Mouse (Mus musculus) forebrain, embryonic 14.5 days (tissue): ENCODE results near the gene B4galt5. TPM values are rescaled to one million over a fixed set of nuclear protein-coding genes. Genes with fewer than 3 reads are reported as not detected.

Experiments used
- ATAC-seq: fragments of 200-750 bp; cut with Nextera tagmentation; 2 replicates; pipeline ENCODE4 v1.8.0; 2017; ENCODE audit warnings: mild to moderate bottlenecking, moderate library complexity
- DNase-seq: peaks from one replicate; pipeline ENCODE4 v3.0.0-alpha.2; 2015; ENCODE audit warnings: low spot score
- H3K27ac ChIP-seq: fragments of 300-500 bp; sonication (generic); 2 replicates; pipeline ENCODE4 v1.5.1; 2014; ENCODE audit warnings: low read depth, mild to moderate bottlenecking, control low read depth, low read length, moderate library complexity
- H3K27me3 ChIP-seq: fragments of 300-500 bp; sonication (generic); replicated peaks from 2 replicates; pipeline ENCODE4 v1.6.1; 2014; ENCODE audit warnings: low read length, control low read depth, mixed read lengths; ENCODE audit not compliant: control insufficient read depth, insufficient read depth
- H3K36me3 ChIP-seq: fragments of 300-500 bp; sonication (generic); 2 replicates; pipeline ENCODE4 v1.6.1; 2014; ENCODE audit warnings: low read length, control low read depth; ENCODE audit not compliant: control insufficient read depth, insufficient read depth
- H3K4me1 ChIP-seq: fragments of 300-500 bp; sonication (generic); 2 replicates; pipeline ENCODE4 v1.6.1; 2014; ENCODE audit warnings: antibody characterized with exemption, low read length, control low read depth; ENCODE audit not compliant: control insufficient read depth, insufficient read depth
- H3K4me2 ChIP-seq: fragments of 300-500 bp; sonication (generic); 2 replicates; pipeline ENCODE4 v1.6.1; 2014; ENCODE audit warnings: mild to moderate bottlenecking, control low read depth, low read length
- H3K4me3 ChIP-seq: fragments of 300-500 bp; sonication (generic); 2 replicates; pipeline ENCODE4 v1.5.1; 2014; ENCODE audit warnings: low read depth, low read length, control low read depth
- H3K9ac ChIP-seq: fragments of 300-500 bp; sonication (generic); 2 replicates; pipeline ENCODE4 v1.6.1; 2014; ENCODE audit warnings: mild to moderate bottlenecking, low read length, control low read depth, moderate library complexity
- H3K9me3 ChIP-seq: fragments of 300-500 bp; sonication (generic); replicated peaks from 2 replicates; pipeline ENCODE4 v1.6.1; 2016; ENCODE audit warnings: low read length, control low read depth, mixed read lengths; ENCODE audit not compliant: control insufficient read depth
- WGBS: fragments of 180-500 bp; shearing (Covaris S2); extraction: QIAGEN DNeasy Blood & Tissue Kit; methylation state at CpG from one replicate; pipeline ENCODE4 v1.1.7; 2014; 5-methylcytosine and 5-hydroxymethylcytosine counted together
- polyA plus RNA-seq: library from polyadenylated mRNA; unstranded; fragments of >200 nt; fragmentation: Nextera tagmentation; extraction: Ambion mirVana; gene quantifications from 2 replicates; pipeline ENCODE4 v1.2.1, GENCODE M21; 2014

The B4galt5 gene
- polyA plus RNA-seq, 1 experiment from 2014 or later: 10.9 TPM

DNA sequence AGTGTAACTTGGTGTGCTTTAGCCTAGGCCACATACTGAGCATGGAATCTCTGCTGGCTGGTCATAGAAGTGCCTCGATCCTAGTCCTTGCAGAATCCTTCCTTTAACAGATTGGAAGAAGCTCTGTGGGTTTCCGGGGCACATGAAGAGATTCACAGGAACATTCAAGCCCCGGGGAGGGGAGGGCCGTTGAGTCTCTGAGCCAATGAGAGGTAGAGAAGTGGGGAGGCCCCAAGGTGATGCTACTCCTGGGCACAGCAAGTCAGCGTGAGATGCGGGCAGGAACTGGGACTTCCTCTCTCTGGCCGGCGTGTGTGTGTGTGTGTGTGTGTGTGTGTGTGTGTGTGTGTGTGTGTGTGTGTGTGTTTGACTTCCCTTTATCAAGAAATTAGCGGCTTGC, 19.3 kb upstream of the B4galt5 start:
- 74% methylated on average over 9 of the region's 9 CpGs for WGBS
- Histone ChIP-seq H3K27ac (no peak overlapping the region), H3K27me3 (no peaks in the 10 kb centered on the region), H3K36me3 (no peaks in the 10 kb centered on the region), H3K4me1 (peaks cover 2% of the 10 kb centered on the region; the same call in 1 of the 2 replicates), H3K9ac (no peak overlapping the region), H3K4me2 (no peak overlapping the region), H3K9me3 (no peaks in the 10 kb centered on the region), H3K4me3 (no peak overlapping the region)
- no peak for DNase-seq
- no peak for ATAC-seq

DNA sequence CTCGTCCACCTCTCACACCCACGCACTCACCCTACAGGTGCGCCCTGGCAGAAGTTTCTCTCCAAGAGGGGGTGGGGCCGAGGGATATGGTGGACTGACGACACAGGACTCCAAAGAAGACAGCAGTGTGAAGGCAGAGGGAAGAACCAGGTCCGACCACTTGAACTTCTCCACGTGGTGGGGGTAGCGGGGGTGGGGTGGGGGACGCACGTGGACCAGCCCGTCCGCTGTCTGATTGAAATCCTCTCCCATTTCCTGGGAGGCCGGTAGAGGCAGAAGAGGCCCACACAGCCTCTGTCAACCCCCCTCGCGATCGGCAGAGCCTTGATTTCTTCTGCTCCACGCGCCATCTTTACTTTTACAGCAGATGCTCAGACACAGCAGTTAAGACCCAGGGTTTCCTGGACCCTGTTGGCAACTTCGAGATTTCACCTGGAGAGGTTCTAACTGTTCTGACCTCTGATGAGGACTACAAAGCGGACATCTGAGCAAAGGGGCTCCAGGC, 18.8 kb upstream of the B4galt5 start:
- Histone ChIP-seq H3K27ac (no peak overlapping the region), H3K27me3 (no peaks in the 10 kb centered on the region), H3K4me2 (no peak overlapping the region), H3K4me3 (no peak overlapping the region), H3K9ac (no peak overlapping the region), H3K4me1 (no peaks in the 10 kb centered on the region), H3K36me3 (no peaks in the 10 kb centered on the region), H3K9me3 (no peaks in the 10 kb centered on the region)
- DNase-seq (no peak), ATAC-seq (no peak)
- 69% methylated on average over 20 of the region's 20 CpGs for WGBS

DNA sequence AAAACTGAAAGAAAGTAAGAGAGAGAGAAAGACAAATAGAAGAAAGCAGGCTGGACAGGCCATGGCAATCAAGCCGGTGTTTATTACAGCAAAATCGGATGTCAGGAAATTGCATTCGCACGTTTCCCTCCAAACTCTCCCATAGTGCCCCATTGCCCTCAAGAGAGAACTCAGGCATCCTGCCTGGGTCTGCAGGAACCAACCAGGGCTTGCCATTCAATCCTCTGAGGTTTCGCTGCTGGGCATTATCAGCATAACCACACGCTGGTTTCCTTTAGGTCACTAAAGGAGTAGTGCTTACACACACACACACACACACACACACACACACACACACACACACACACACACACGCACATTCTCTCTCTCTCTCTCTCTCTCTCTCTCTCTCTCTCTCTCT, 18.3 kb upstream of the B4galt5 start:
- Histone ChIP-seq H3K9ac (no peak overlapping the region), H3K27me3 (no peaks in the 10 kb centered on the region), H3K4me3 (no peak overlapping the region), H3K4me1 (no peaks in the 10 kb centered on the region), H3K36me3 (no peaks in the 10 kb centered on the region), H3K9me3 (no peaks in the 10 kb centered on the region), H3K27ac (no peak overlapping the region), H3K4me2 (no peak overlapping the region)
- ATAC-seq (no peak), DNase-seq (no peak)
- WGBS: 72% methylated on average over 6 of the region's 7 CpGs

DNA sequence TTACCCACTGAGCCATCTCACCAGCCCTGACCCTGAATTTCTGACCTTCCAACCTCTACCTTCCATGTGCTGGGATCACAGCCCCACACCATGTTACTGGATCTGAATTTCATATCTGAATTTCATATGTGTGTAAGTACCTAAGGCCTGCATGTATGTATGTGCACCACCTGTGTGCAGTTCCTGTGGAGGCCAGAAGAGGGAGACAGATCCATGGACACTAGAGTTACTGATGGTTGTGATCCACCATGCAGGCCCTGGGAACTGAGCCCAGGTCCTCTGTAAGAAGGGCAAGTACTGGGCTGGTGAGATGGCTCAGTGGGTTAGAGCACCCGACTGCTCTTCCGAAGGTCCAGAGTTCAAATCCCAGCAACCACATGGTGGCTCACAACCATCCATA, 16.1 kb upstream of the B4galt5 start:
- Histone ChIP-seq H3K4me1 (no peaks in the 10 kb centered on the region), H3K36me3 (no peaks in the 10 kb centered on the region), H3K4me3 (no peak overlapping the region), H3K9me3 (no peaks in the 10 kb centered on the region), H3K27me3 (no peaks in the 10 kb centered on the region), H3K9ac (no peak overlapping the region), H3K4me2 (no peak overlapping the region), H3K27ac (no peak overlapping the region)
- 100% methylated on average over 2 of the region's 2 CpGs for WGBS
- ATAC-seq: no peak
- no peak for DNase-seq

DNA sequence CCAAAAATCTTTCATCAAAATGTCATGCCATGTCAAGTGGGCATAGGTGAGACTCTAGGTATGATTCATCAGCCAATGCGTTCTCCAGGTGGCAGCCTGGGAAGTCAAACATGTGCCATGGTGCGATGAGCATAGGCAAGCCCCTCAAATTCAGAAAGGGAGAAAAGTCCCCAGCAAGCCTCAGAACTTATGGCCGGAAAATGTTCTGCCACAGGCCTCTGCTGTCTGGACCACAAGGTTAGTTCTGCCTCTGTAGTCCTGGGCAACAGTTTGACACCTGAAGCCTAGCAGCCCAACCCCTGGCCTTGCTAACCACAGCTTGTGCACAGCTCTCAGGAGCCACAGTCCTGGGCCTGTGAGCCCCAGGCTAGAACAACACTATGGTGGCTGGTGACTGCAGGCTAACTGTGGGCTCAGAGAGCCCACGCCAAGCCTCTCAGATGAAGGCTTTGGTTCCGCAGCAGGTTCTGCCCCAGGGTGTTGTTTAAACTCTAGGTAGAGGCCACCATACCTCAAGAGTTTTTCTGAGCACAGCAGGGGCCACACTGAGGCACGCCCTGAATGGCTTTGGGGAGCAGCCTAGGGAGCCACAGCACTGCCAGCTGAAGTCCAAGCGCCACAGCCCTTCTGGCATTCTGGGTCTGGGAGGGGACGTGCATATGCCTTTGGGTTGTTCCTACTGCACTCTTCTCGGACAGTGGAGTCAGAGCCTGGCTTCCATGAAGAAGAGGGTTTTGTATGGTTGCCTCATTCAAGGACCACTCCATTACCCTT, 14.5 kb upstream of the B4galt5 start:
- Histone ChIP-seq H3K4me2 (no peak overlapping the region), H3K36me3 (no peaks in the 10 kb centered on the region), H3K9me3 (no peaks in the 10 kb centered on the region), H3K4me3 (no peak overlapping the region), H3K9ac (no peak overlapping the region), H3K27ac (no peak overlapping the region), H3K27me3 (no peaks in the 10 kb centered on the region), H3K4me1 (no peaks in the 10 kb centered on the region)
- WGBS: 65% methylated on average over 9 of the region's 9 CpGs
- no peak for ATAC-seq
- no peak for DNase-seq

DNA sequence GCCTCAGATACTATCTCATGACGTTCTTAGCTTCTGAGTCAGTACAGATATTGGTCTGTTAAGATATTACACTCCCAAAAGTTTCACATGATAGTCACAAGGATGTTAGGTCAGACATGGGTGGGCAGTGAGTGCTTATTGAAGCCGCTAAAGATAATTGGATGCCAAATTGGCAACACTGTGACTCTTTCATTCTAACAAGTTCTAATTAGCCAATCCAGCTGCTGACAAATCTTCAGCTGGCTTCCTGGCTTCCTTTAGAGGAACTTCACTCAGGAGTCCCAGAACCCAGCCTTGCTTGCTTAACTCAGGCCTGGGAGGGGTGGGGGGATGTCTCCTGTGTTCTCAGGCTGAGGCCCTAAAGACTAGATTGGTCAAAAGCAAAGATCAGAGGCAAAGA, 9.5 kb upstream of the B4galt5 start:
- Histone ChIP-seq H3K36me3 (no peaks in the 10 kb centered on the region), H3K27me3 (no peaks in the 10 kb centered on the region), H3K4me1 (no peaks in the 10 kb centered on the region), H3K4me3 (no peak overlapping the region), H3K9me3 (no peaks in the 10 kb centered on the region), H3K4me2 (no peak overlapping the region), H3K27ac (no peak overlapping the region), H3K9ac (no peak overlapping the region)
- 67% methylated on average over 2 of the region's 2 CpGs for WGBS
- DNase-seq (no peak), ATAC-seq (no peak)

DNA sequence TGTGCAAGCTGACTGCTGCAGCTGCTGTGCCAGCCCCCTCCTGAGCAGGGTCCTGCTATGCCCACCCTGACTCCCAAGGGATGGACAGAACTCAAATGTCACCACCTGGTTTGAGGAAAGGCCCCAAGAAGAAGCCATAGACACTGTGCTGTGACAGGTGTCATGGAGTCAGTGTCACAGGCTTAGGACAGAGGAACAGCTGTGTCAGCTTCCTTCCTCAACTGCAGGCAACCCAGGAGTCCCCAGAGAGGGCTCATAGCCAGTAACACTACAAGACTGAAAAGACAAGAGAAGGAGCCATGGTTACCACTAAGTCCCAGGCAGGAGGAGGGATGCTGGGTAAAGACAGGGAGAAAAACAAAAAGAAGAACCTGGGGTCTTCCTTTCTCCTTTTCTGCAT, 7.9 kb upstream of the B4galt5 start:
- Histone ChIP-seq H3K36me3 (no peaks in the 10 kb centered on the region), H3K4me1 (peaks cover 4% of the 10 kb centered on the region; the same call in 1 of the 2 replicates), H3K9ac (no peak overlapping the region), H3K4me2 (no peak overlapping the region), H3K27ac (no peak overlapping the region), H3K27me3 (no peaks in the 10 kb centered on the region), H3K9me3 (no peaks in the 10 kb centered on the region), H3K4me3 (no peak overlapping the region)
- DNase-seq: no peak
- ATAC-seq: no peak

DNA sequence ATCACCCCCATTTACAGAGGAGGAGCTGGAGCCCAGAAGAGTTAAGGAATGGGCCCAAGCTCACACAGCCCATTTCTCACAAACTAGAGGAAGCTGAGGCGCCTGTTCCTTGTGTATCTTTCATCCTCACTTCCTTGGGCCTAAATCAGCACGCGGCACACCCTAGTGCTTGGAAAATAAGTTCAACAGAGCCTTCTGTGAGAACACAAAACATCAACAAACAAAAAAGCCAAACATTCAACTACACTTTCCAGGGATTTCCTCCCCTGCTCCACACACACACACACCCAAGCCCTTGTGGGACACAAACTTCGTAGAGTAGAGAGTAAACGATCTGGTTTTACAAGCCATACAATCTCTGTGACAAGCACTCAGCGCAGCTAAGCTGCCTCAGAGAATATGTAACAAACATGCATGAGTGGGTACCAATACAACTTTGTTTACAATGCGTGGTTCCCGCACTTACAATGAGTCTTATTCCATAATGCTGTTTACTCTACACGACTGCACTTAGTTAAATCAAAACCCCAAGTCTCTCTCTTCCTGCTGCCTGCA, 5.7 kb upstream of the B4galt5 start:
- H3K4me2 ChIP-seq: no peak overlapping the region
- no peaks in the 10 kb centered on the region for H3K9me3 ChIP-seq
- H3K27ac ChIP-seq: no peak overlapping the region
- H3K4me3 ChIP-seq: no peak overlapping the region
- 0 out of 2 replicates have a peak, but pooled peaks cover 4% of the 10 kb centered on the region for H3K27me3 ChIP-seq
- H3K9ac ChIP-seq: no peak overlapping the region
- ATAC-seq (no peak), DNase-seq (no peak)
- peaks cover 6% of the 10 kb centered on the region; the same call in 1 of the 2 replicates for H3K4me1 ChIP-seq
- 45% methylated on average over 9 of the region's 9 CpGs for WGBS
- H3K36me3 ChIP-seq: no peaks in the 10 kb centered on the region

DNA sequence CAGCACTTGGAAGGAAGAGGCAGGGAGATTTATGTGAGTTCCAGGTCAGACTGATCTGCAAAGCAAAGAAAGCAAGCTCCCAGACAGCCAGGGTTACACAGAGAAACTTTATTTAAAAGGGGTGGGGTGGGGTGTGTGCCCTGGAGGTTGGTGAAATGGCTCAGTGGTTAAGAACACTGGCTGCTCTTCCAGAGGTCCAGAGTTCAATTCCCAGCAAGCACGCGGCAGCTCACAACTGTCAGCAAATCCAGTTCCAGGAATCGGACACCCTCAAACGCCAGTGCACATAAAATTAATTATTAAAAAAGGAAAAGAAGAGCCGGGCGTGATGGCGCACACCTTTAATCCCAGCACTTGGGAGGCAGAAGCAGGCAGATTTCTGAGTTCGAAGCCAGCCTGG, 5.1 kb upstream of the B4galt5 start:
- H3K27ac ChIP-seq: no peak overlapping the region
- peaks cover 7% of the 10 kb centered on the region; the same call in 1 of the 2 replicates for H3K4me1 ChIP-seq
- H3K27me3 ChIP-seq: 0 out of 2 replicates have a peak, but pooled peaks cover 4% of the 10 kb centered on the region
- no peak overlapping the region for H3K4me3 ChIP-seq
- no peaks in the 10 kb centered on the region for H3K9me3 ChIP-seq
- H3K4me2 ChIP-seq: no peak overlapping the region
- ATAC-seq (no peak), DNase-seq (no peak)
- no peak overlapping the region for H3K9ac ChIP-seq
- H3K36me3 ChIP-seq: no peaks in the 10 kb centered on the region
- 90% methylated on average over 8 of the region's 8 CpGs for WGBS
